Mouse (Mus musculus) induced T-regulatory cell, adult 2 months (primary cell): ENCODE measurements around the gene Tspan9.

ENCODE experiments used
- DNase-seq: peaks from one replicate; pipeline ENCODE4 v3.0.0-alpha.2; 2012; ENCODE audit warnings: low read depth

The Tspan9 gene

GRCm38 (mm10) chr6:127919491-127919890 lies 223.9 kb downstream of the Tspan9 start:
- DNase-seq = no peak

GRCm38 (mm10) chr6:127917712-127918111 lies 225.7 kb downstream of the Tspan9 start:
- no peak for DNase-seq

- no peak for DNase-seq
Observed at GRCm38 (mm10) chr6:127916993-127917392, 226.4 kb downstream of the Tspan9 start.

- no peak for DNase-seq
Observed at GRCm38 (mm10) chr6:127912938-127913337, 230.5 kb downstream of the Tspan9 start.

- DNase-seq = no peak
Observed at GRCm38 (mm10) chr6:127911687-127912086, 231.7 kb downstream of the Tspan9 start.
